Mouse (Mus musculus) testis, adult 2 months (tissue): ENCODE results near the gene Cdipt.

Experiments used
- CTCF ChIP-seq: fragments of 200-500 bp; IDR thresholded peaks from 2 replicates; pipeline ENCODE4 v1.5.1; 2012; ENCODE audit warnings: low read depth, mild to moderate bottlenecking, inconsistent platforms, low read length, moderate library complexity; ENCODE audit not compliant: control insufficient read depth, insufficient read depth, insufficient replicate concordance
- POLR2A ChIP-seq: fragments of 200-500 bp; IDR thresholded peaks from 2 replicates; pipeline ENCODE4 v1.6.1; 2012; ENCODE audit warnings: low read depth, mild to moderate bottlenecking, inconsistent platforms, low read length, moderate library complexity; ENCODE audit not compliant: control insufficient read depth

- TF ChIP-seq CTCF (no peak), POLR2A (no peak)
Observed at GRCm38 (mm10) chr7:127011717-127012116, 36.0 kb downstream of the Cdipt start.
